Mouse (Mus musculus) forebrain, embryonic 13.5 days (tissue): Measurements from ENCODE around the gene Gpatch2l. TPM values are rescaled to one million over a fixed set of nuclear protein-coding genes. Genes with fewer than 3 reads are reported as not detected.

Source experiments
- ATAC-seq: fragments of 200-750 bp; cut with Nextera tagmentation; 2 replicates; pipeline ENCODE4 v1.8.0; 2017
- H3K27ac ChIP-seq: fragments of 300-500 bp; sonication (generic); 2 replicates; pipeline ENCODE4 v1.5.1; 2015; ENCODE audit warnings: inconsistent platforms, mild to moderate bottlenecking, moderate library complexity
- H3K27me3 ChIP-seq: fragments of 300-500 bp; sonication (generic); 2 replicates; pipeline ENCODE4 v1.6.1; 2015; ENCODE audit warnings: mild to moderate bottlenecking, inconsistent platforms
- H3K36me3 ChIP-seq: fragments of 300-500 bp; sonication (generic); 2 replicates; pipeline ENCODE4 v1.6.1; 2015; ENCODE audit warnings: mild to moderate bottlenecking, inconsistent platforms; ENCODE audit not compliant: poor library complexity, severe bottlenecking
- H3K4me1 ChIP-seq: fragments of 300-500 bp; sonication (generic); 2 replicates; pipeline ENCODE4 v1.6.1; 2015; ENCODE audit warnings: inconsistent platforms
- H3K4me2 ChIP-seq: fragments of 300-500 bp; sonication (generic); 2 replicates; pipeline ENCODE4 v1.6.1; 2015; ENCODE audit warnings: inconsistent platforms, mild to moderate bottlenecking, moderate library complexity
- H3K4me3 ChIP-seq: fragments of 300-500 bp; sonication (generic); 2 replicates; pipeline ENCODE4 v1.5.1; 2015; ENCODE audit warnings: mild to moderate bottlenecking, inconsistent platforms
- H3K9ac ChIP-seq: fragments of 300-500 bp; sonication (generic); 2 replicates; pipeline ENCODE4 v1.6.1; 2015; ENCODE audit warnings: mild to moderate bottlenecking, inconsistent platforms
- H3K9me3 ChIP-seq: fragments of 300-500 bp; sonication (generic); replicated peaks from 2 replicates; pipeline ENCODE4 v1.6.1; 2016; ENCODE audit warnings: inconsistent platforms
- WGBS: fragments of 180-500 bp; shearing (Covaris S2); methylation state at CpG from one replicate; pipeline ENCODE4 v1.1.7; 2015; 5-methylcytosine and 5-hydroxymethylcytosine counted together
- polyA plus RNA-seq: library from polyadenylated mRNA; unstranded; fragments of >200 nt; fragmentation: Nextera tagmentation; extraction: Ambion mirVana; gene quantifications from 2 replicates; pipeline ENCODE4 v1.2.1, GENCODE M21; 2015

The Gpatch2l gene
- polyA plus RNA-seq, 1 experiment from 2014 or later: 22.6 TPM

GRCm38 (mm10) chr12:86234295-86234694 is 7.4 kb upstream of the Gpatch2l start:
- Histone ChIP-seq H3K4me2 (no peak overlapping the region), H3K27me3 (peaks cover 2% of the 10 kb centered on the region; the same call in 1 of the 2 replicates), H3K9me3 (no peaks in the 10 kb centered on the region), H3K4me3 (no peak overlapping the region), H3K4me1 (no peaks in the 10 kb centered on the region), H3K36me3 (no peaks in the 10 kb centered on the region), H3K9ac (no peak overlapping the region), H3K27ac (no peak overlapping the region)
- no peak for ATAC-seq
- 77% methylated on average over 4 of the region's 4 CpGs for WGBS

GRCm38 (mm10) chr12:86238736-86239135 is 2.9 kb upstream of the Gpatch2l start:
- no peak overlapping the region for H3K27ac ChIP-seq
- no peak overlapping the region for H3K4me3 ChIP-seq
- no peak overlapping the region for H3K4me2 ChIP-seq
- H3K9ac ChIP-seq: no peak overlapping the region
- WGBS: 87% methylated on average over 2 of the region's 2 CpGs
- H3K27me3 ChIP-seq: peaks cover 2% of the 10 kb centered on the region; the same call in 1 of the 2 replicates
- 0 out of 2 replicates have a peak, but pooled peaks cover under 1% of the 10 kb centered on the region for H3K36me3 ChIP-seq
- ATAC-seq: no peak
- no peaks in the 10 kb centered on the region for H3K9me3 ChIP-seq
- peaks cover 15% of the 10 kb centered on the region for H3K4me1 ChIP-seq

DNA sequence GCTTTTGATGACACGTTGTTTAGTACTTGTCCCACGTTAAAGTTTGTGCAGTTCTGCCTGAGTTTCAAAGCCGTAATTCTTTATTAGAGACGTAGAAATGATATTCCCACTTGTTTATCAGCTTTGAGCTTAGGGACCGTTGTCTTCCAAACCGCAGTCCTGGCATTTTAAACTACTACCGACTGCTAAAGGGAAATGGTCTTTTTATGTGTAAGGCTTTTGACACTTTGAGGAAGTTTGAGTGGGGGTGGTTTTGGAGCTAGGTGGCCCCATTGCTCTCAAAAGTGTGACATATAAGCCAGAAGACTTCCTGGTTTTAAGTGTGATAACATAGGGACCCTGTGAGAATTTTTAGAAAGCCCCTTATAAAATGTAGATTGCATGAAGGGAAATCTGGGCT is 905 bp downstream of the Gpatch2l start:
- 27% methylated on average over 7 of the region's 7 CpGs for WGBS

DNA sequence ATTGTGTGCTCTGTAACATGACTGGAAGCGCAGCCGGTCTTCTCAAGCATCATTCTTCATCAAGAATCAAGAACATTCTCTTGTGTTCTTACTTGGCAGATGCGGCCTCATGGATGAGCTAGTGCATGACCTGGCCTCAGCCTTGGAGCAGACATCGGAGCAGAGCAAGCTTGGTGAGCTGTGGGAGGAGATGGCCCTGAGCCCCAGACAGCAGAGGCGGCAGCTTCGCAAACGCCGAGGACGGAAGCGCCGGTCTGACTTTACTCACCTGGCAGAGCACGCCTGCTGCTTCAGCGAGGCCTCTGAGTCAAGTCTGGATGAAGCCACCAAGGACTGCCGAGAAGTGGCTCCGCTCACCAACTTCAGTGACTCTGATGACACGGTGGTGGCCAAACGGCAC is 2.3 kb downstream of the Gpatch2l start:
- Histone ChIP-seq H3K9me3 (no peaks in the 10 kb centered on the region), H3K9ac (no peak overlapping the region), H3K36me3 (peaks cover 25% of the 10 kb centered on the region), H3K4me3 (no peak overlapping the region), H3K4me1 (peaks cover 40% of the 10 kb centered on the region), H3K4me2 (no peak overlapping the region), H3K27ac (no peak overlapping the region), H3K27me3 (no peaks in the 10 kb centered on the region)
- no peak for ATAC-seq
- 97% methylated on average over 17 of the region's 17 CpGs for WGBS

More for the DNA sequence above, 905 bp downstream of the Gpatch2l start:
- no peak for ATAC-seq
- Histone ChIP-seq H3K9ac (peak overlapping the region; percentile 91), H3K27me3 (peaks cover 2% of the 10 kb centered on the region; the same call in 1 of the 2 replicates), H3K4me2 (peak overlapping the region; percentile 98), H3K4me3 (peak overlapping the region; percentile 81), H3K27ac (no peak overlapping the region), H3K36me3 (peaks cover 25% of the 10 kb centered on the region), H3K4me1 (peaks cover 40% of the 10 kb centered on the region), H3K9me3 (no peaks in the 10 kb centered on the region)

DNA sequence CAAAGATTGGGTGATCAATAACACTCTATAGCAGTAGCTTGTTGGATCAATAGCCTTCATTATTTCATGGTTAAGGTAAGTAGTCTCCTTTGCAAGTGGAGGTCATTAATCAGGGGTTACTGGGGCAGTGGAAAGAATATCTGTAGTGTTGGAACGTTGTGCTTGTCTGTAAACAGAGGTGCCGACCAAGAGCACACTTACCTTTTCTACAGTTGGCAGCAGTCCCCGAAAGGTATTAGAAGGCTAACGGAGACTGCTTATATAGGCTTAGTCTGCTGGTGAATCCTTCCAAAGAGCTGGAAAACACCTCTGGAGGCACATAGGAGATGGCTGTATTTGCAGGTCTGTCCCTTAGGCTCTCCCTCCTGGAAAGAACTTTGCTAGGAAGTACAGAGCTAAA is 8.5 kb downstream of the Gpatch2l start:
- H3K4me3 ChIP-seq: no peak overlapping the region
- no peaks in the 10 kb centered on the region for H3K9me3 ChIP-seq
- H3K4me1 ChIP-seq: peaks cover 18% of the 10 kb centered on the region
- peaks cover 18% of the 10 kb centered on the region for H3K36me3 ChIP-seq
- no peaks in the 10 kb centered on the region for H3K27me3 ChIP-seq
- no peak overlapping the region for H3K9ac ChIP-seq
- no peak for ATAC-seq
- H3K27ac ChIP-seq: no peak overlapping the region
- 83% methylated on average over 4 of the region's 4 CpGs for WGBS
- H3K4me2 ChIP-seq: no peak overlapping the region

DNA sequence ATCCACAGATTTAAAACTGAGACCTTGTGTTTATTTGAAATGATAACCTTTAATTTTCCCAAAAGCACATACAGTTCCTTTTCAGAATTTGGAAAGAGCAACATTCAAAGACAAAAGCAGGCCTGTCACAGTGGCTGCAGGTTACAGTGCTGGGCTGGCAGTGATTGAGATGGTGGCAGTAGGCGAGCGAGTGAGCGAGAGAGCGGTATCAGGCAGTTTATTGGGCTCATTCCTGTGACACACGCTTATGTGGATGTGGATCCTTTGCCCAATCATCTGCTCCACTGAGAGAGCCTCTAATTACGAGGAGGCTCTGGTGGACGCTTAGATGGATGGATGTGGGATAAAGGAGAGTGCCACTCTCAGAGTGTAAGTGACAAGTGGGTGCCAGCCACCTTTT is 13.3 kb downstream of the Gpatch2l start:
- Histone ChIP-seq H3K4me1 (peaks cover 9% of the 10 kb centered on the region), H3K9me3 (no peaks in the 10 kb centered on the region), H3K27ac (no peak overlapping the region), H3K4me3 (no peak overlapping the region), H3K9ac (no peak overlapping the region), H3K36me3 (peaks cover 21% of the 10 kb centered on the region), H3K4me2 (no peak overlapping the region), H3K27me3 (no peaks in the 10 kb centered on the region)
- no peak for ATAC-seq
- WGBS: 57% methylated on average over 7 of the region's 7 CpGs

DNA sequence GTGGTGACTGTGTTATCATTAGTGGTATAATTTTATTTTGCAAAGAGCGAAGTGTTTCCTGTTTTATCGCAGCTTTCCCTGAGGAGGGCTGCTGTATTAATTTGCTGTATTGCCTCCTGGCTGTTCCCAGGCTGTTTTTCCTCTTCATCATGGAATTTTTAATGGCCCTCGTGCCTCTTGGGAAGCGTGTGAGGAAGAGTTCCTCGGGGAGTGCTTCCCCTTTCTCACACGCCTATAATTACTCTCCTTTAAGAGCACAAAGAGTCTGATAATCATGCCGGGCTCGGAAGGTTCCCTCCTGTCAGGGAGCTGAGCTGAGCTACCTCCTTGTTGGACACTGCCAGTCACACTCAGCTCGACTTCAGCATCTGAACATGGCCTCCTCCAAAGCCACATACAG is 30.0 kb downstream of the Gpatch2l start:
- no peak; the same call in 1 of the 2 replicates for ATAC-seq

GRCm38 (mm10) chr12:86274246-86274645 is 32.6 kb downstream of the Gpatch2l start:
- Histone ChIP-seq H3K9me3 (no peaks in the 10 kb centered on the region), H3K4me1 (peaks cover 30% of the 10 kb centered on the region), H3K9ac (no peak overlapping the region), H3K27me3 (no peaks in the 10 kb centered on the region), H3K4me2 (no peak overlapping the region), H3K4me3 (no peak overlapping the region), H3K36me3 (peaks cover 45% of the 10 kb centered on the region), H3K27ac (no peak overlapping the region)
- no peak for ATAC-seq
- WGBS: 70% methylated on average over 2 of the region's 2 CpGs

More for the DNA sequence above, 30.0 kb downstream of the Gpatch2l start:
- Histone ChIP-seq H3K9ac (no peak overlapping the region), H3K9me3 (no peaks in the 10 kb centered on the region), H3K36me3 (peaks cover 65% of the 10 kb centered on the region), H3K27me3 (no peaks in the 10 kb centered on the region), H3K4me2 (no peak overlapping the region), H3K27ac (peak overlapping the region; percentile 21; the same call in 1 of the 2 replicates), H3K4me3 (no peak overlapping the region), H3K4me1 (peaks cover 26% of the 10 kb centered on the region)
- 40% methylated on average over 9 of the region's 9 CpGs for WGBS

DNA sequence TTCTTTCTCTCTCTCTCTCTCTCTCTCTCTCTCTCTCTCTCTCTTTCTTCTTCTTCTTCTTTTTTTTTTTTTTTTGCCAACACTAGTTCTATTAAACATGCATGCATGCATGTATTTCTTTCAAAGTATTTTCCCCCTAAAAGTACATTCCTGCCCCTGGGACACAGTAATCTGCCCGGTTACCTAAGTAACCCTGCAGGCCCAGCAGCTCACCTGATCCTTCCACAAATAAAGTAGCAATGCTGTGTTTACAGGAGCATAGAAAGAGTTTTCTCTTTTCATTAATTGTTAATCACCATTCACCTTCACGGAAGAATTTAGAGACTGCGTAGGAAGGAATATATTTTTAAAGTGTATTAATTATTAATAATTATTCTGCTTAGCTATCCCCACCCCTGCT is 34.1 kb downstream of the Gpatch2l start:
- no peaks in the 10 kb centered on the region for H3K27me3 ChIP-seq
- H3K9me3 ChIP-seq: no peaks in the 10 kb centered on the region
- no peak for ATAC-seq
- H3K9ac ChIP-seq: no peak overlapping the region
- no peak overlapping the region for H3K4me2 ChIP-seq
- H3K4me1 ChIP-seq: peaks cover 36% of the 10 kb centered on the region
- H3K36me3 ChIP-seq: peaks cover 30% of the 10 kb centered on the region
- H3K27ac ChIP-seq: no peak overlapping the region
- no peak overlapping the region for H3K4me3 ChIP-seq
- 83% methylated on average over 3 of the region's 3 CpGs for WGBS

- H3K9ac ChIP-seq: no peak overlapping the region
- no peak overlapping the region for H3K4me3 ChIP-seq
- H3K9me3 ChIP-seq: no peaks in the 10 kb centered on the region
- H3K27me3 ChIP-seq: no peaks in the 10 kb centered on the region
- no peak for ATAC-seq
- peaks cover 28% of the 10 kb centered on the region for H3K36me3 ChIP-seq
- H3K27ac ChIP-seq: 0 out of 2 replicates have a peak overlapping the region, but pooled peaks have one; percentile 10
- WGBS: 62% methylated on average over 2 of the region's 2 CpGs
- H3K4me1 ChIP-seq: peaks cover 30% of the 10 kb centered on the region
- H3K4me2 ChIP-seq: no peak overlapping the region
Observed at GRCm38 (mm10) chr12:86276463-86276862, 34.8 kb downstream of the Gpatch2l start.

GRCm38 (mm10) chr12:86276895-86277294 is 35.2 kb downstream of the Gpatch2l start:
- Histone ChIP-seq H3K27ac (0 out of 2 replicates have a peak overlapping the region, but pooled peaks have one; percentile 10), H3K9me3 (no peaks in the 10 kb centered on the region), H3K4me3 (no peak overlapping the region), H3K9ac (no peak overlapping the region), H3K4me1 (peaks cover 26% of the 10 kb centered on the region), H3K27me3 (no peaks in the 10 kb centered on the region), H3K4me2 (no peak overlapping the region), H3K36me3 (peaks cover 25% of the 10 kb centered on the region)
- WGBS: 48% methylated on average over 5 of the region's 5 CpGs
- 0 out of 2 replicates have a peak, but pooled peaks have one; percentile 53 for ATAC-seq

DNA sequence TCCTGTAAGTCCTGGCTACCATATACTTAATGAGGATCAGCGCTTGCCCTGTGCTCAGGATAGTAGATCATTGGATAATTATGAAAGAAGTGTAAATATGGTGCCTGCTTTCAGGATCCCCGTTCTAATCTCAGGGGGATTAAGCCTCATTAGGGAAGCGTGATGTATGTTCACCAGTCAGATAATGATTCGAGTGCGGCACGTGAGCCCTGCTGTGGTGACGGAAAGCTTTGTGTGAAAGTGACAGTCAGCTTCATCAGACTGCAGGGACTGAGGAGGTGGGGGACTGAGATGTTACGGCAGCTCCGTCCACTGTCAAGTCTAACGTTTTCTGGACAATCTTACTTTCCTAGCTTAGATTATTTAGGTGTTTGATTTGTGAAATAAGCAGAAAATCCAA is 38.3 kb downstream of the Gpatch2l start:
- peak; percentile 48; the same call in 1 of the 2 replicates for ATAC-seq
- Histone ChIP-seq H3K4me3 (no peak overlapping the region), H3K4me2 (no peak overlapping the region), H3K9ac (no peak overlapping the region), H3K4me1 (peaks cover 15% of the 10 kb centered on the region), H3K27me3 (no peaks in the 10 kb centered on the region), H3K36me3 (peaks cover 45% of the 10 kb centered on the region), H3K27ac (no peak overlapping the region), H3K9me3 (no peaks in the 10 kb centered on the region)
- WGBS: 21% methylated on average over 10 of the region's 10 CpGs

- H3K4me1 ChIP-seq: no peaks in the 10 kb centered on the region
- H3K9ac ChIP-seq: no peak overlapping the region
- H3K27me3 ChIP-seq: no peaks in the 10 kb centered on the region
- H3K4me3 ChIP-seq: no peak overlapping the region
- ATAC-seq: no peak
- H3K4me2 ChIP-seq: no peak overlapping the region
- H3K27ac ChIP-seq: no peak overlapping the region
- H3K36me3 ChIP-seq: peaks cover 78% of the 10 kb centered on the region
- WGBS: 98% methylated on average over 2 of the region's 2 CpGs
- no peaks in the 10 kb centered on the region for H3K9me3 ChIP-seq
Observed at GRCm38 (mm10) chr12:86285704-86286103, 44.0 kb downstream of the Gpatch2l start.
